Mouse (Mus musculus) yolk sac, embryonic 10.5 days (tissue): ENCODE data around the gene Klhl12.
"Not testable (repeated sequence)": the region's sequence is repeated elsewhere in the genome, so short reads cannot be mapped to it uniquely, and the experiment has no call there.

Experiments used
- DNase-seq: peaks from one replicate; pipeline ENCODE4 v3.0.0-alpha.2; 2017; ENCODE audit warnings: low spot score

Klhl12 gene

DNA sequence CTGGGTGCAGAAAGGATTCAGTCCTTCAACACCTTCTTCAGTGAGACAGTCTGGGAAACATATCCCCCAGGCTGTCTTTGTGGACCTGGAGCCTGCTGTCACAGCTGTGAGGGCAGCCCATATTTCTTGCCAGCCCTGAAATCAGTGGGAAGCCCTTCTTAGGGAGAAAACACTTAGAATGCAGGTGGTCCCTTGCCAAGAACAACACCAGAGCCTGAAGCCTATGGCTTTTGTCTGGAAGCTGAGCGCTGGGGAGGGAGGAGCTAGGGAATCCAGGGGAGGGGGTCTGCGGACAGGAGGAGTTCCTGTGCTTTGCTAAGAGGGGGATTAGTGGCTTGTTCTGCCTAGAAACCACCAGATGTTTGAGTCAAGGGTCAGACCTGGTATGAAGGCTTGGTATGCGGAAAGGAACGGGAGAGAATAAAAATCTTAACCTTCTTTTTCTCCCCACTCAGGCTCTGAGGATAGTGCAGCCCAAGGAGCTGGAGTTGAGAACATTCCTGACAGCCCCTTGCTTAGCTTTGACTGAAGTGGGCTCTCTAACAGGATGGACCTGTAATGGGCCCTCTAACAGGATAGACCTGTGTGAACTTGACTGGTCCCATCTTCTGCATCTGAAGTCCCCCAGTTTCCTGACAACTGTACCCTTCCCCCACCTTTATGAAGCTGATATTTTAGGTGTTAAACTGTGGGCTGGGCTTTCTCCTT lies 61.3 kb downstream of the Klhl12 start:
- peak; percentile 59 for DNase-seq

DNA sequence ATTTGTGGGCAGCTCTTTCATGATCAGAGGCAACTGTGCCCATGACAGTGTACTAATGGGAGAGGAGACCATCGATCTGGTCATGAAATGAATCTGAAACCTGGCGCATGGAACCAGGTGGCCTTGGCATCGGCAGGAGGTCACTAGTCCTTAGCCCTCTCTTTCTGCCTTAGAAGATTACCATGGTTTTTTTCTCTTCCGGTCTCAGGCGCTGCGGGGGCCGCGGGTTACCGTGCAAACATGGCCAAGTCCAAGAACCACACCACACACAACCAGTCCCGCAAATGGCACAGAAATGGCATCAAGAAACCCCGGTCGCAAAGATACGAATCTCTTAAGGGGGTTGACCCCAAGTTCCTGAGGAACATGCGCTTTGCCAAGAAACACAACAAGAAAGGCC lies 62.5 kb downstream of the Klhl12 start:
- not testable (repeated sequence) for DNase-seq

DNA sequence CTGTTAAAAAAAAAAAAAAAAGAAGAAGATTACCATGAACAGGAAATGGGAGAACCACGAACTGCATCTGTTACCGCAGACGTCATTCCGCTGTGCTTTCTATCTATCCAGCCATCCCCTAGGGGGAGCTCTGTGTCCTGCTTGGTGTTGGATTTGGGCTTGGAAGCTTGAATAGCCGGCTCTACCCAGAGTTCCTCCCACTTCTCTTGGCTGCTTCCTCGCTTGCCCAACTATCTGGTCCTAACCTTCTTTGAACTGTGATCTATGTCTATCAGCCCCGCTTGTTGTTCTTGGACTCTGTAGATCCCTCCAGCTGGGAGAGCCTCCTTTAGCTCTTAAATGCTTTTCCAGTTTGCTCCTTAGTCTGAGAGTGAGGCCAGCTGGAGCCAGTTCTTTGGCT lies 63.3 kb downstream of the Klhl12 start:
- DNase-seq = peak; percentile 73

DNA sequence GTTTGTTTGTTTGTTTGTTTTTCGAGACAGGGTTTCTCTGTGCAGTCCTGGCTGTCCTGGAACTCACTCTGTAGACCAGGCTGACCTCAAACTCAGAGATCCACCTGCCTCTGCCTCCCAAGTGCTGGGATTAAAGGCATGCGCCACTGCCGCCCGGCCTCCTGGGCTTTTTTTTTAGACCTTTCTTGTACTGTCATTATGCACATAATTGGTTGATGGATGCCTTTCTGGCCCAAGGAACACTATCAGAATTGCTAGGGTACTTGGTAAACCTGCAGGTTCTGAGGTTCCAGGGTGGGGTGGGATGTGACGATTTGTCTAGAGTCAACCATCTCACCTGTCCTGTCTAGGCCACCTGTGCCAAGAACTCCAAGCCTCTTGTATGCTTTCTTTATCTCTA lies 63.9 kb downstream of the Klhl12 start:
- not testable (repeated sequence) for DNase-seq

DNA sequence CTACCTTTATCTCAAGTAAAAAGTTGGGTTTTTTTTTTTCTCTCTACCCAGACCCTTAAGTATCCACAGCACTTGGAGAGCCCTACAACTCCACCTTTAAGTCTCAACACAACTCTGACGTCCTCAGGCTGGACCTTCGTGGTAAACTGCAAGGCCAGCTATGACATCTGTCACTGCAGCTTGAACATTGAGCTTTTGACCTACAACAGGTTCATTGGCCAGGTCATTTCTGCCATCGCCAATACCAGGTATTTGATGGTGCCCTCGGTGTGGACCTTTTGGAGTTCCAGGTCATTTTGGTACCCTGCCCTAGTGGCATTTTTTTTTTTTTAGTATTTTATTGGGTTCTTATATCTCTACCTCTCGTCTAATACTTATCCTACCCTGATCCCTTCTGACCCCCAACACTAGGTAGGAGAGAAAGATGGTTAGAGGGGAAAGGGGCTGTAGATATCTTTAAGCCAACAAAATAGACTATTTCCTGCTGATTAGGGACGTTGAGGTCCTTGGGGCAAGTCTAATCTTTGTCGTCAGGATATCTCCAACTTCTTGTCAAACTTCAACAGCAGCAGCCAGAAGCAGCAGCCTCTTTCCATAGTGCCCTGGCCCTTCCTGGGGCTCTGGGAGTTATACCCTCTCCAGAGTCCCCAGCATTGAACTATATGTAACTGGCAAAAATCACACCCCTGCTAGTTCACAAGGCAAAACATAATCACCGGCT lies 64.8 kb downstream of the Klhl12 start:
- no peak for DNase-seq

DNA sequence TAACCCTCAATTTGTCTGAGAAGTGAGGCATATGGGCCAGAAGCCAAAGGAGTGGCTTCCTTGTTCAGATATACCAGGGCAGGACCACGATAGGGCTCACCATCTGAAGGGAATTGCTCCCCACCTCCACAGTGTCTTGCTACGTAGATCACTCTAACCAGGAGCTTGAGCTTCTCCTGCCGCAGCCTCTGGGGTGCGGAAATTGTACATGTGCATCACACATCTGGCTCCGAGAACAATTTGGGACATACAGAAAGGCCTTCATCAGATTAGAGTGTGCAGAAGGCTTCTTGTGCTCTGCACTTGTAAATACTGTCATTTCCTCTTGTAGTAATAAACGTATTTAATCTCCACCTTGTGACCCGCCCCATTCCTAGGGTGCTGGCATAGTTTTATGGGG lies 65.8 kb downstream of the Klhl12 start:
- DNase-seq = no peak

DNA sequence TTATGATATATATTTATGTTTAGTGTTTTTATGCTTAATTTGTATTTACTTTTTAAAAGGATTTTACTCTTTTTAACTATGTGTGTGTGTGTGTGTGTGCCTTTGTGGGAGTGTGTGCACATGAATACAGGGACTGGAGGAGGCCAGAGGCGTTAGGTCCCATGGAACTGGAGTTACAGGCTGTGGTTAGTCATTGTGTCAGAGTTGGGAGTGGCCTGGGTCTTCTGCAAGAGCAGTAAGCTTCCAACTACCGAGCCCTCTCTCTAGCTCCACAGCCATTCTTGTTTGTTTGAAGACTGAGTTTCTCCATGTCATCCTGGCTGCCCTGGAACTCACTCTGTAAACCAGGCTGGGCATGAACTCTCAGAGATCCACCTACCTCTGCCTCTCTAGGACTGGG lies 67.0 kb downstream of the Klhl12 start:
- DNase-seq = peak; percentile 14

DNA sequence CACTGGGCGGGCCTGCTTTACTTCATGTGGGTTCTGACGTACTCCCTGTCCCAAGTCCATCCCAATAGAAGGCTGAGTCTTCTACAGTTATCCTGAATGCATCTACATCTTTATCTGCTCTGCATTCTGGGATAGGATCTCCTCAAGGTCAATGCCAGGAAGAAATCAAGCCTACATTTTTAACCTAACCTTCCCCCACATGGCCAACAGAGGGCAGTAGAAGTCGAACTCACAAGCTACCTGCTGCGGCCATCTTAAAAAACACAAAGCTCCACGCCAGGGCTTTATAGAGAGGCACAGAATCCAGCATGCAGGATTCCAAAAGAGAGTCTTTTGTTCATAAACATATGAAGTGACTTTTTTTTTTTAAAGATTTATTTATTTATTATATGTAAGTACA lies 69.1 kb downstream of the Klhl12 start:
- no peak for DNase-seq

DNA sequence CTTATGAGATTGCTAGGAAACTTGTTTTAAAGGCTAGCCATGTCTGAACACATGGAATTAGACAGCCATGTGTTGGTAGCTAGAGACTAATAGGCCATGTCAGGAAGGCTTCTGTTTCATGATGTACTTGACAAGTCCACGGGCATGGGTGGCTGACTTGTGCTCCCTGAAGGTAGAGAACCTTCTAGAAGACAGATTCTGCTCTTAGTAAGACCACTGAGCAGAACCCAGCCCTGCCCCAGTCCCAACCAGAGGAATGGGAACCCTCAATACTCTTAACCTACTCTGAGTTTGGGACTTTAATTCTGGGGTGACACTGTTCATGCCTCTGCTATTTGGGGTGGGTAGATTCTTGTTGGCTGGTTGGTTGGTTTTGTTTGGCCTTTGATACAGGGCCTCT lies 69.7 kb downstream of the Klhl12 start:
- DNase-seq = no peak

DNA sequence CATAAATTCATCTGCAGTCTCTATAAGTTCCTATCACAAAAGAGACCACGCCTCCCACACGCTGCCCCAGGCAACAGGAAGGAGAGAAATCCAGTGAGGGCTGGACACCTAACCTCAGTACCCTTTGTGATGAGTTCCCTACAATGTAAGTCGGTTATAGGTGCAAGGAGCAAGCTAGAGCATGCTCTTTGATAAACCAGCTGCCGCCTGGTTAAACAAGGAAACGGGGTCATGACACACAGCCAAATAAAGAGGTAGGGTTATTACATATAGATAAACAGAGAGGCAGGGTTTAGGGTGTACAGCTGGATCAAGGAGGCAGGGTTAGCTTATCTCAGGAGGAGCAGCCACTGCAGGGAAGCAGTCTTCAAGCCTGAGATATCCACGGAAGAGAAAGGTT lies 71.4 kb downstream of the Klhl12 start:
- DNase-seq = no peak

DNA sequence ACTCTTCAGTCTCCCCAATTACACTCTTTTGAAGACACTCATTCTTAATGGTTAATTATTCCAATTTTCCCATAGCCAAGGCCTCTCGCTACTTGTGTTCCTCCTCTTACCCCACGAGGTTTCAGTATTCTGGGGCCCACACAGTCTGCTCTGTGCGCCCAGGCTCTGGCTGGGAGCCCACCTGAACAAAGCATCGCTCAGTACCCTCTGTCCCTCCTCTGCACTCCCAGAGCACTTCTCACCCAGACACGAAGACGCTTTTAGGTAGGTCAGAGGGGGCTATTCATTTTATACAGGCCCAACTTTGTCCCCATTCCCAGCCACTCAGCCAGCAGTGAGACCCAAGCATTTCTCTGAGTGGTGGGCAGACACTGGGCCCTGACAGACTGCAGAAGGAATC lies 75.3 kb downstream of the Klhl12 start:
- DNase-seq = no peak

DNA sequence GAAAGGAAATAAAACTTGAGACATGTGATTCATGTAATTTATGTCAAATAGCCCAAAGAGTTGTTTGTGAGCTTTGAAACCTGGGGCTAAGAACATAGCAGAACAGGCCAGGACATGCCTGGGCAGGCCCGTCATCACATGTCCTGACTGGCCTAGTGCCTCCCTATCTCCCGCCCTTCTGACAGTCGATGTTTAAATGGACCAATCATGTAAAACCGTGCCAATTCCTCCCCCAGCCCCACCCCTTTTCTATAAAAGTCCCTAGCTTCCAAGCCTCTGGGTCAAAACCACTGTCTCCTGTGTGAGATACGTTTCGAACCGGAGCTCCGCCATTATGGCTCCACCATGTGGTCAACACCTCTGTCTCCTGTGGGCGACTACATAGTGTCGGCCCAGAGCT lies 78.4 kb downstream of the Klhl12 start:
- DNase-seq = not testable (repeated sequence)

DNA sequence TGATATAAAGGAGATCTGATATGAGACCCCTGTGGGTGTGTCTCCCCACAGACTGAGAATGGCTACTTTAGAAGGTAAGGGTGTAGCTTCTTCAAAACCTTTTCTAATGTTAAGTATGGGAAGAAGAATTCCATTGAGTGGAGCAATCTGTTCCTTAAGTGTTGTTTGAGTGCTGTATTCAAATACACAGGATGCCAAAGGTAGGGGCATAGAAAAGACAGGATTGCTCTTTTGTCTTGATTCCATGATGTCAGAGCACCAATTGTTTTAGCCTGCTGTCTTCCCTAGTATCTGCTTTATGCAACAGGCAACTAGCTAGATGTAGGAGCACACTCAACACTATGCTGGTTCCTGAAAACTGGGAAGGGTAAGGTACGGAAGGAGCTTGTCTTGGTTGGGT lies 79.7 kb downstream of the Klhl12 start:
- DNase-seq = no peak

DNA sequence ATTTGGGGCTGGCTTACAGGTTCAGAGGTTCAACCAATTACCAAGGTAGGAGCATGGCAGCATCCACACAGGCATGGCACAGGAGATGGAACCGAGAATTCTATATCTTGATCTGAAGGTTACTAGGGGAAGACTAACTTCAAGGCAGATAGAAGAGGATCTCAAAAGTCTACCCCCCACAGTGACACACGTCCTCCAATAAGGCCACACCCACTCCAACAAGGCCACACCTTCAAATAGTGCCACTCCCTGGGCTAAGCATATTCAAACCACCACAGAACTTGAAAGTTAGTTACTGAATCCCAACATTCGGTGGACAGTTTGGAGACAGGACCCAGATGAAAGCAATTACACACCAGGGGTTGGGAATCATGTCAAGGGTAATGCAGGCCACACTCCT lies 80.2 kb downstream of the Klhl12 start:
- no peak for DNase-seq

DNA sequence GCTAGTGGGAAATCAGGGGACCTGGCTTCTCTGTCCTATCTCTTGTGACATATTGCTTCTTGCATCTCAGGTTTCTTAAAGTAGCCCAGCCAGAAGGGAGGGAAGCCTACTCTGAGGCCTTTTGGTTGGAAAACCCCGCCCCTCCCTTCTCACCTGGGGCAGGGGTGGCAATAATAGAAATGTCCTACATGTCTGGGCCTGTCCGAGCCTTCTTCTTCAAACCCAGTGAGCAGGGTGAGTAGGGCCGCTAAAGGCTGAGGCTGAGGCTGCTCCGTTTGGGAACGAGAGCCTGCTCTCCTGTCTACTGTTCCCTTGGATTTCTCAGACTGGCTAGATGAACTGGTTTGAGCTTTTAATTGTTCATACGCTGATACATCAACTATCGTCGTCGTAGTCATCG lies 85.3 kb downstream of the Klhl12 start:
- DNase-seq = no peak
